28 mouse cellular contexts compared by ENCODE assay signal in the genomic region with DNA sequence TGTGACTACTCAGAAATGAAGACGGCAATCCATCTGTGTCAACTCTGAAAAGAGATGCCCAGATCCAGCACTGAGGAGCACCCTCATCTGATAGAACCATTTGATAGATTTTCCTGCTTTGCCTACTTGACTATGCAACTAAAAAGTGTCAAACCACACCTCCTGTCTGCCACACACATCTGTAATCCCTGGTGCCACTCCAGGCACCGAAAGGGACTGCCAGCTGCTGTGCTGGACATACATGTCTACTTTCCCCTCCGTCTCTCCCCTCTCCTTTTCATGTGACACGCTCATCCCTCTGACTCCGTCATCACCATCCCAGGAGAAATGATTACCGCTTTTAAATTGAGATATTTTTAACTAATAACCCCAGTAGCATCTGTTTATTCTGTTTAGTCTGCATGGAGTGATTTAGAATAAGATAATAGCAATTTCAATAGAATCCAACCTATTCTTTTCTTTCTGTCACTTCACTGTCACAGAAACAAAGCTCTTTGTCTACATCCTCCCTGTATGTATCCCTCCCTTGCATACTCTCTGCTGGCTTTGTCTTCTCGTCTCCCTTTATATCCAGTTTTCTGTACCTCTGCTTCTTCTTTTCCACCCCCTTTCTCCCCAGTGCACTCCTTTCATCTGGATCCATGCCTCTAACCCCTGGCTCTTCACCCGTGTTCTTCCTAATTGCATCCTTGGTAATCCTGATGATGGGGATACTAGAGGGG. TPM values are rescaled to one million over a fixed set of nuclear protein-coding genes. Genes with fewer than 3 reads are reported as not detected.
A peak's percentile ranks its signal among the peaks of the same experiment; 100 is the strongest.
DNase-seq lines count a peak whose midpoint lies in the region; ATAC-seq and TF ChIP-seq lines count a peak whose summit lies in the region.
"Had no signal": no experiment of that assay in that cellular context is flagged by ENCODE, and none has a peak within 500 bp of the region (broad histone marks: within the 10 kb centered on the region; RNA-seq: fewer than 3 reads in every experiment).

No protein-coding gene starts in this region.

- H3K4me1 ChIP-seq in liver, postnatal 0 days (ENCODE audit: insufficient read depth), result peaks cover 5% of the 10 kb centered on the region
- H3K4me1 ChIP-seq in liver, embryonic 12.5 days, result peaks cover 2% of the 10 kb centered on the region; the same call in 1 of the 2 replicates
- H3K4me1 ChIP-seq in spleen, adult 2 months (ENCODE audit: control insufficient read depth, insufficient read depth, insufficient read length), result peaks cover 31% of the 10 kb centered on the region
- no peaks in the 10 kb centered on the region; the same call in 1 of the 2 replicates for H3K4me1 ChIP-seq in small intestine, adult 2 months (ENCODE audit: control insufficient read depth, insufficient read depth, insufficient read length, low read length)
- H3K4me1 ChIP-seq: heart, embryonic 15.5 days; intestine, embryonic 15.5 days; liver, embryonic 13.5 days; midbrain, embryonic 12.5 days; neural tube, embryonic 12.5 days had no signal

- no peak for TF ChIP-seq EP300 in liver, postnatal 0 days (IDR thresholded peaks at IDR 0.05; ENCODE audit: low read depth)

- 0 out of 2 replicates have a peak overlapping the region, but pooled peaks have one; percentile 20 for H3K27ac ChIP-seq in gastrocnemius, adult 2 months
- H3K27ac ChIP-seq in liver, postnatal 0 days (ENCODE audit: low read depth), result peak overlapping the region; percentile 64
- H3K27ac ChIP-seq in liver, embryonic 12.5 days, result no peak overlapping the region
- H3K27ac ChIP-seq in spleen, adult 2 months (ENCODE audit: insufficient read depth, low read length), result peak overlapping the region; percentile 92
- peak overlapping the region; percentile 70 for H3K27ac ChIP-seq in small intestine, adult 2 months (ENCODE audit: insufficient read depth, low read depth, low read length)
- H3K27ac ChIP-seq: heart, embryonic 10.5 days; heart, embryonic 15.5 days; hindbrain, embryonic 15.5 days; intestine, embryonic 15.5 days; kidney, postnatal 0 days; liver, embryonic 13.5 days; midbrain, embryonic 12.5 days; neural tube, embryonic 12.5 days had no signal

- ATAC-seq in liver, postnatal 0 days, result no peak
- ATAC-seq in liver, embryonic 12.5 days, result no peak
- ATAC-seq: activated CD4-positive, CD25-positive, alpha-beta regulatory T cell, adult 4 months; intestine, embryonic 15.5 days had no signal

- TF ChIP-seq POLR2A in spleen, adult 2 months (IDR thresholded peaks at IDR 0.05; ENCODE audit: low read depth, low read length), result no peak
- TF ChIP-seq POLR2A in small intestine, adult 2 months (IDR thresholded peaks at IDR 0.05; ENCODE audit: low read depth, low read length), result no peak

- TF ChIP-seq CTCF in gastrocnemius, adult 2 months (IDR thresholded peaks at IDR 0.05), result no peak
- no peak for TF ChIP-seq CTCF in liver, postnatal 0 days (IDR thresholded peaks at IDR 0.05; ENCODE audit: low read depth)
- no peak for TF ChIP-seq CTCF in spleen, adult 2 months (IDR thresholded peaks at IDR 0.05; ENCODE audit: extremely low read depth, insufficient read depth, insufficient read length, insufficient replicate concordance)
- no peak for TF ChIP-seq CTCF in small intestine, adult 2 months (IDR thresholded peaks at IDR 0.05; ENCODE audit: extremely low read depth, insufficient read length, insufficient replicate concordance, low read depth, low read length)

- H3K4me3 ChIP-seq in gastrocnemius, adult 2 months, result 0 out of 2 replicates have a peak overlapping the region, but pooled peaks have one; percentile 4
- no peak overlapping the region for H3K4me3 ChIP-seq in liver, postnatal 0 days (ENCODE audit: low read depth, low read length)
- H3K4me3 ChIP-seq in liver, embryonic 12.5 days, result no peak overlapping the region
- H3K4me3 ChIP-seq in spleen, adult 2 months (ENCODE audit: extremely low read depth, insufficient read depth, insufficient read length), result 0 out of 2 replicates have a peak overlapping the region, but pooled peaks have one; percentile 18
- H3K4me3 ChIP-seq in small intestine, adult 2 months (ENCODE audit: low read depth, low read length), result no peak overlapping the region
- H3K4me3 ChIP-seq: heart, embryonic 10.5 days; heart, embryonic 15.5 days; hindbrain, embryonic 15.5 days; intestine, embryonic 15.5 days; liver, embryonic 13.5 days; midbrain, embryonic 12.5 days; myocyte; neural tube, embryonic 12.5 days had no signal

- no peak for DNase-seq in gastrocnemius, adult 2 months
- DNase-seq in gastrocnemius, postnatal 25 days, result no peak
- DNase-seq in liver, postnatal 0 days, result no peak
- DNase-seq in spleen, adult 2 months (ENCODE audit: low read depth in 1 of 2, low spot score in 2 of 2), result no peak
- DNase-seq in spleen, adult 12 weeks (ENCODE audit: low spot score), result no peak
- no peak for DNase-seq in embryo, embryonic 9.5 days (ENCODE audit: extremely low spot score)
- DNase-seq: adrenal gland, adult 2 months; adrenal gland, postnatal 36 days; cerebellum, adult 8-10 months; cerebellum, postnatal 25 days; kidney, adult 8-10 months; kidney, postnatal 4 days; left cerebral cortex, postnatal 4 days; liver, embryonic 13.5 days; lung, adult 2 months; right cerebral cortex, adult 18-20 months; thymus, postnatal 14 days had no signal

- H3K4me2 ChIP-seq in liver, postnatal 0 days (ENCODE audit: low read depth, low read length), result no peak overlapping the region
- no peak overlapping the region for H3K4me2 ChIP-seq in liver, embryonic 12.5 days
- H3K4me2 ChIP-seq: heart, embryonic 15.5 days; hindbrain, embryonic 15.5 days; intestine, embryonic 15.5 days; liver, embryonic 13.5 days; midbrain, embryonic 12.5 days; neural tube, embryonic 12.5 days had no signal

- WGBS in liver, postnatal 0 days (ENCODE audit: insufficient replicate concordance), result 72% methylated on average over 8 of the region's 8 CpGs
- WGBS in liver, embryonic 12.5 days (ENCODE audit: insufficient replicate concordance), result 73% methylated on average over 8 of the region's 8 CpGs
- WGBS in spleen, adult 2 months, result 62% methylated on average over 8 of the region's 8 CpGs
- 90% methylated on average over 8 of the region's 8 CpGs for WGBS in small intestine, adult 2 months

- H3K9ac ChIP-seq in liver, postnatal 0 days (replicated peaks), result no peak overlapping the region
- H3K9ac ChIP-seq in liver, embryonic 12.5 days, result no peak overlapping the region
- H3K9ac ChIP-seq: heart, embryonic 15.5 days; hindbrain, embryonic 15.5 days; intestine, embryonic 15.5 days; liver, embryonic 13.5 days; midbrain, embryonic 12.5 days; neural tube, embryonic 12.5 days had no signal

- intact Hi-C loops in gastrocnemius, adult 2 months (cut with DNase I), result no loop called here

- H3K27me3 ChIP-seq in liver, postnatal 0 days (ENCODE audit: insufficient read depth, low read length), result no peaks in the 10 kb centered on the region
- H3K27me3 ChIP-seq in liver, embryonic 12.5 days (replicated peaks), result no peaks in the 10 kb centered on the region
- H3K27me3 ChIP-seq in spleen, adult 2 months (ENCODE audit: control insufficient read depth, insufficient read depth, low read length), result no peaks in the 10 kb centered on the region
- no peaks in the 10 kb centered on the region for H3K27me3 ChIP-seq in small intestine, adult 2 months (ENCODE audit: control insufficient read depth, insufficient read depth, low read length)
- H3K27me3 ChIP-seq: hindbrain, embryonic 15.5 days; intestine, embryonic 15.5 days; liver, embryonic 13.5 days; midbrain, embryonic 12.5 days; neural tube, embryonic 12.5 days had no signal

- no peaks in the 10 kb centered on the region for H3K9me3 ChIP-seq in liver, postnatal 0 days (ENCODE audit: low read length)
- no peaks in the 10 kb centered on the region for H3K9me3 ChIP-seq in liver, embryonic 12.5 days (replicated peaks)
- H3K9me3 ChIP-seq: heart, embryonic 10.5 days; heart, embryonic 15.5 days; hindbrain, embryonic 15.5 days; intestine, embryonic 15.5 days; liver, embryonic 13.5 days; midbrain, embryonic 12.5 days; neural tube, embryonic 12.5 days had no signal

- H3K36me3 ChIP-seq in liver, postnatal 0 days (replicated peaks; ENCODE audit: insufficient read depth, low read length), result no peaks in the 10 kb centered on the region
- no peaks in the 10 kb centered on the region for H3K36me3 ChIP-seq in liver, embryonic 12.5 days
- no peaks in the 10 kb centered on the region for H3K36me3 ChIP-seq in spleen, adult 2 months (ENCODE audit: control insufficient read depth, insufficient read depth, low read length)
- H3K36me3 ChIP-seq in small intestine, adult 2 months (ENCODE audit: control insufficient read depth, insufficient read depth, low read length), result no peaks in the 10 kb centered on the region
- H3K36me3 ChIP-seq: heart, embryonic 10.5 days; heart, embryonic 15.5 days; hindbrain, embryonic 15.5 days; intestine, embryonic 15.5 days; liver, embryonic 13.5 days; midbrain, embryonic 12.5 days; neural tube, embryonic 12.5 days had no signal

RNA-seq across cellular contexts. Expression of gene Nedd9, which starts 5.0 kb away (rescaled TPM):
- total RNA-seq in gastrocnemius, adult 2 months (2021), result 10 to 100 TPM in 1 of 2 experiments, 1 to 10 TPM in 1; 4.2 to 11.2 TPM
- total RNA-seq in gastrocnemius, postnatal 25 days (2021), result 1 to 10 TPM; 4.5 to 9.4 TPM
- polyA plus RNA-seq in liver, postnatal 0 days (2015; fragmentation: Nextera tagmentation; extraction: Ambion mirVana), result 6.8 and 6.9 TPM in 2 replicates
- polyA plus RNA-seq in liver, embryonic 12.5 days (2016; fragmentation: Nextera tagmentation; extraction: Ambion mirVana), result 2.5 and 2.8 TPM in 2 replicates
- 45.3 and 48.4 TPM in 2 replicates for polyA plus RNA-seq in spleen, adult 2 months (2012; rRNA removed)
- 6.4 and 18.1 TPM in 2 replicates for polyA plus RNA-seq in small intestine, adult 2 months (2012; rRNA removed)

Comparison
In these comparisons a context has a peak if more than half of its experiments do, and no peak if none do; other contexts are left out.
1. H3K4me3 ChIP-seq: peak in gastrocnemius, adult 2 months (single experiment) and spleen, adult 2 months (single experiment); none in liver, postnatal 0 days (single experiment), liver, embryonic 12.5 days (single experiment) and small intestine, adult 2 months (single experiment).